Mouse (Mus musculus): ENCODE measurements at regions not wholly inside any gene's neighbourhood (a gene's known extent, or its start where the extent isn't known, plus 50 kb on each side); places are given as distances from the start of the nearest gene placed in this dataset.

- no peak for TF ChIP-seq CTCF (IDR thresholded peaks at IDR 0.05; ENCODE audit: borderline replicate concordance, extremely low read depth, insufficient read depth, insufficient read length)
- no peak for TF ChIP-seq POLR2A (IDR thresholded peaks at IDR 0.05; ENCODE audit: borderline replicate concordance, extremely low read depth, insufficient read depth, insufficient read length, poor library complexity, severe bottlenecking)
Observed at GRCm38 (mm10) chr14:87266309-87266708, 125.3 kb upstream of the Diaph3 start.
